Mouse (Mus musculus) MEL (cell line): Measurements from ENCODE around the gene Morc2a.

Experiments
- CTCF ChIP-seq, 3 experiments: IDR thresholded peaks in 2 of 3; conservative IDR thresholded peaks in 1 of 3; 2 replicates each; pipeline ENCODE4 v1.5.1; 2011 to 2012; ENCODE audit warnings: low read length in 3 of 3, low read depth in 2 of 3, mild to moderate bottlenecking in 2 of 3, improper control_type of control experiment in 1 of 3, inconsistent platforms in 1 of 3, mixed read lengths in 1 of 3, moderate library complexity in 1 of 3; ENCODE audit not compliant: control insufficient read depth in 1 of 3, insufficient read depth in 1 of 3, poor library complexity in 1 of 3, severe bottlenecking in 1 of 3
- KAT2A ChIP-seq: conservative IDR thresholded peaks from 2 replicates; pipeline ENCODE4 v1.6.1; 2012; ENCODE audit warnings: low read depth, low read length, improper control_type of control experiment, inconsistent platforms
- POLR2AphosphoS2 ChIP-seq: IDR thresholded peaks from 2 replicates; pipeline ENCODE4 v1.6.1; 2011; ENCODE audit warnings: low read length, improper control_type of control experiment

- TF ChIP-seq CTCF (IDR thresholded peaks at IDR 0.05 in 2 of 3, conservative IDR thresholded peaks at IDR 0.05 in 1 of 3; ENCODE audit: control insufficient read depth in 1 of 3, insufficient read depth in 1 of 3, low read depth in 2 of 3, low read length in 3 of 3, poor library complexity in 1 of 3, severe bottlenecking in 1 of 3) (no peak), POLR2AphosphoS2 (no peak), KAT2A (no peak)
Observed at GRCm38 (mm10) chr11:3671000-3671628, 22.1 kb downstream of the Morc2a start.
